Mouse (Mus musculus) heart, adult 11 months (tissue): ENCODE measurements at regions not wholly inside any gene's neighbourhood (a gene's known extent, or its start where the extent isn't known, plus 50 kb on each side); places are given as distances from the start of the nearest gene placed in this dataset.

ENCODE experiments used
- DNase-seq: peaks from one replicate; pipeline ENCODE4 v3.0.0; 2022

DNA sequence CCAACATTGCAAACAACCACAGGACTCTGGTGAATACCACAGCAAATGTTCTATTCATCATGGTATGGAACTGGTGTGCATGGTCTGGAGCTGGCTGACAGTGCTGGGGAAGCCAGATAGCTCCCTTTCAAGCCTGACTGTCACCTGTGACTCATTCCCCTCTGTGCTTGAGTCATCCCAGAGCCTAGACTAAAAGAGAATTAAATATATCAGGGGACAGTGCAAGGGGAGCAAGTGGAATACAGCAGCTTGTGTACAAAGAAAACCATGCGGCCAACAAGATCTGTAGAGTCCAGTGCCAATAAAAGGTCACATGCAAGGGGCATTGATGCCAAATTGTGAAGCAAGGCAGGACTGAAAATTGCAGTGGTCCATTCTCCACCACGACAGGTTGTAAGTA lies 117.7 kb downstream of the Pah start:
- peak; percentile 85 for DNase-seq

DNA sequence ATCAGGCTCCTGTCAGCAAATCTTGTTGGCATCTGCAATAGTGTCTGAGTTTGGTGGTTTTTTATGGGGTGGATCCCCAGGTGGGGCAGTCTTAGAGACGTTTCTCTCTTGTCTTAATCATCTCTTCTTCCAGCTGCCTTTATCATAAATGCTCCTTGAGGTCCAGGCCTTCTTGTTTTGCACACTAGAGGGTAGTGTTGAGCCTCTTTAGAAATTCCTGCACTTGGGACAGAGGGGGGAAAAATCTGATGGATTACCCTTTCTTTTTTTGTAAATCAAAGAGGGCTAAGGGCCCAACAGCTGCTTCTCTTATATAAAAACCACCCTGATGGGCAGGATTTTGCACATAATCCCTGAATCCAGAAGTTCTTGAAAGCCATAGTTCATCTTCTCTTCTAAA lies 127.5 kb downstream of the Pah start:
- DNase-seq: no peak

DNA sequence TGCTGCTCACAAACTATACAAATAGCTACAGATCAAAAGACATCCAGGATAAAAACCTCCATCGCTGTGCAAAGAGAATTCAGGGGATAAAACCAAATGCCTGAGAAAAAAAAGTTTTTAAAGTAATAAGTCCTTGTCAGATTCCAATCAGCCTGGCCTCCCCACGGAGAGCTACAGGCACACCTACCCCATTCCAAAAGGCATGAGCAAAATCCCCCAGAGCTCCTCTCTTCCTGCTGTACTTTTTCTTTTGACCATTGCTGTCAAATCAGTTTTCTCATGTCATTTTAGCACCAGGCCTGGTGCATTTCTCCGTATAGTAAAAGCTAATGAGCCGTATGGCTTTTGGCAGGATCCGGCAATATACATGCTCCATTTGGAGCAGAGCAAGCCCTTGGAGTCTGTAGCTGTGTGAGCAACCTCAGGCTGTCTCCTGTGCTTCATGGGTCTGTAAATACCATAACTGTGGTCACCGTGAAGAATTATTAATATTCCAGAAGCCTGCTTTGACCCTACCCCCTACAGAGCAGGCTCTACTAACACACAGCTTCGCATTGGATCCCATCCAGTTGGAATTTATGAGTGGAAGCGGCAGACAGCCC lies 130.6 kb downstream of the Pah start:
- DNase-seq: no peak

DNA sequence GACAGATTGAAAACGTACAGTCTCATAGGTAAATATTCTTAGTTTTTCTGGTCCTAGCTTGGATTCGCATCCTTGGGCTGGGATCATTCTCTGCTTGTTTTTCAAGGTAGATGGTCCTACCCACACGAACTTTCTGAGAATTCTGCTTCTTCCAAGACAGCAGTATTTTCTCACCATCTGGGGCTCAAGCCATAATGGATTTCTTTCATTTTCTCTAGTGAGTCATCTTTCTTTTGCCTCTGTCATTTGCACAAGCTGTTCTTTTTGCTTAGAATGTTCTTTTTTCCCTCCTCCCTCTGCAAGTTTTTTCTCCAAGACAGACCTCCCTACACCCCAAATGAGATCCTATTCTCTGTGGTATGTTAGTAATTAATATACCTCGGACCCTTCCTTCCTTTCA lies 132.5 kb downstream of the Pah start:
- no peak for DNase-seq

DNA sequence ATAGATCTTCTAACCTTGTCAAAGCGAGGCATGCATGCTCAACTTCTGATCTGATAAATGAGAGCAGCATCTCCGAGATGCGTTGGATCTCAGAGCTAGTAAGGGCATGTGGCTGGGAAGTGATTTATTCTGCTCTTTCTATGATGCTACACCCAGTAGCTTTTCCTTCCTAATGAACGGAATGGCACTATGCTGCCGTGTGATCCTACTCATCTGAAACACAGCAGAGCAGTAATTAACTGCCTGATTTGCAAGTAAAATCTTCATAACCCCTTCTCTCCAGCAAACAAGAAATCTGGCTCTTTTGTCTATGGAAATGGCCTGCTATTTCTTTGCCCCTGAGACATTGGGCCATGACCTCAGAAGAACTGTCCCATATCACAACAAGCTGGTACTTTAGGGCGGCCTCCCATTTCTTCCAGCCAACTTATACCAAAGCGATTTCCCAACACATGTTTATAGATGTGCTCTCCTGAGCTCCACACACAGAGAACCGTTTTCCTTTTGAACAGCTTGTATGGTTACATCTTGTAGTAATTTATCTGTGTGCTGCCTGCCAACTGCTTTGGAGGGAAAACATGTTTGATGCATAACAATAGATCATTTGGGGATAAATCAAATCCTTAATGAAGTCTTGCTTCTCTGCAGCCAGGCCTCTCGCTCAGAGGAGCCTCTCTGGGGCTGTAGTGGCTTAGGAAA lies 144.6 kb downstream of the Pah start:
- DNase-seq: peak; percentile 91

DNA sequence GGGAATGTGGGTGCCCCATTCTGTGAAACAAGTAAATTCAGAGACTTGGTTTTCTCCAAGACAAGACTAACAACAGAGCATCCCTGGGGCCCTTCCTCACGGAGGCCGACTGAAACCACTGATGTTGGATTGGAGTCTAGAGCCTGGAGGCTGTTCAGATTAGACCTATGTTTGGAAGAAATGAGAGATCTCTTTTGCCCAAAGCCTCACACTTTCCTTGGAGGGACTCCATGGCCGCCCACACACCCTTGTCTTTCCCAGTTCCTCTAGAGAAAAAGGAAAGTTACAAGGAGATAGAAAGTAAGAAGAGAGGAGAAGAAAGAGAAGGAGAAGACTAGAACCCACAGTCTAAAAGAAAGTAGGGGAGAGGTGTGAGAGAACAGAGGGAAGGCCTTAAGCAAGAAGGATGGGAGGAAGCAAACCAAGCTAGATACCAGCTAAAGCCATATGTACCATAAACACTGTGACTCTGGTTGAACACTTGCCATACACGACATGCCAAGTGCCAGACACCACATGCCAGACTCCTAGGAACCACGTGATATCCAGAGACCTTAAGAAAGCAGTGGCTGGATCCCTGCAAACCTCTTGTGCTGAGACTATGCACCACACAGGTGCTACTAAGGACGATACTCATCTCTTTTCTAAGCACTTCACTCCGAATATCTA lies 145.3 kb downstream of the Pah start:
- peak; percentile 93 for DNase-seq

DNA sequence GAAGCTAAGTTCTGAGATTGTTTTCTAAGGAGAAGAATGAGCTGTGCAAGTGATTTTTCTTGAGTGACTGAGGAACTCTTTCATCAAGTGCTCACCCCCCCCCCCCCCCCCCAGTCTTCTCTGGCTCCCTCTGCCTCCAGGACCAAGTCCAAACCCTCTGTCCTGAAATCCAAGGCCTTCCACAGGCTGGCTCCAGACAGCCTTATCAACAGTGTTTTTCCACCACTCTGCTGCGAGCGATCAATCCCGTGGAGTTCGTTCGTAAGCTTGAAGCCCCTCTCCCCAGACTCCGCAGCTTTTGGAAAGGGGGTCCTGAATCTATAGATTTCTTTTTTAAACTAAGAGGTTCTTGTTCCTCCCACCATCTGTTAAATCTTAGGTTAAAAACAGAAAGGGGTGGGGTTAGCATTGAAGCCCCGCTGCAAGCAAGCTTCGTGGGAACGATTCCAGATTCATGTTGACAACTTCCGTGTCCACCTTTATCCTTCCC lies 146.1 kb downstream of the Pah start:
- peak; percentile 93 for DNase-seq

DNA sequence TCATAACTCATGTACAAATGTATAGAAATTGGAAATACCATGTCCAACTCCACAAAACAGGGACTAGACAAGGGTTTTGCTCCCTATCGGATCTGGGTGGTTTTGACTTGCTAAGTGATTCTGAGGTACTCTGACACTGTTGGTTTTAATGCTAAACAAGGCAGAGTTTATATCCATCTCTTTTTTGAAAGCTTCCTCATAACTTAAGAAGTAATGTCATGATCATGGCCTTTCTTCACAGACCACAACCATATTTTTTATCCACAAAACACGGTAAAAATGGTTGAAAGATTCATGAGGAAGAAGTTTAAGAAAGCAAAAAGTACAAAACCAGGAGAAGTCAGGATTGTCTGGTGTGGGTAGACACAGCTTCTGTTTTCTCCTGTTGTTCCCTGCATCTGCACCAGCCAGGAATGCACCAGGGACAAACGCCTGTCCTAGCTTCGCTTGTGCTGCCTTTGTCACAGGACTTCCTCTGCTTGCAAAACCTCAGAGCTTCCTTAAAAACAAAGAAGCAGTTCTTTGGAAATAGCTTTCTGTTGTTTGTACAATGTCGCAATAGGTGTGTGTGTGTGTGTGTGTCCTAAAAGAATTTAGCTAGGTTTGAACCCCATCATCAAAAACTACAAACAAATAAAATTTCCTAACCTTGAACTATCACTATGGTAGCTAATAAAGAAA lies 153.3 kb downstream of the Pah start:
- peak; percentile 92 for DNase-seq

DNA sequence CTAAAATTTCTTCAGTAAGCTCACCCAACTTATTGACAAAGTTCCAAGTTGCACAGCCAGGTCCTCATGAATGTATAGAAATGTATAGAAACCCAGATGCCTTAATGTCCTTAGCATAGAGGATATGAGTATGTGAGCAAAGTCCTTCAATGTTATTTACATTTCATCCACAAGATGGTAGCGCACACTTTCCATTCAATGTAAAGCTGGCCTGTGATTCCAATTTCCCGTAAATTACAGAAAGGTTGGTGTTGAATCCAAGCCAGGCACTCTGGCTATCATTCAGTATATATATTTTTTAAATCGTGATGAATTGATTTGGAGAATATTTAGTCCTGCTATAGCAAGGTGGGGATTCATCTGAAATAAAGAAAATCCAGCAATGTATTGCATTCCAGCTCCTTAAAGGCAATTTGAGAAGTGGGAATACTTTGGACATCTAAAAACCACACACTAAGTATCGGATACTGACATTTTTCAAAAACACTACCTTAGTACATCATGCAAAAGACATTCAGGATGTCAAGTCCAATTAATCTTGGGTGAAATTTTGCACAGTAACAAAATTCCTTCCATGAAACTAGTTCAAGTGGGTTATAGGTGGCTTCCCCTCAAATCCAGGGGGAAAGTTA lies 154.6 kb downstream of the Pah start:
- DNase-seq: no peak

DNA sequence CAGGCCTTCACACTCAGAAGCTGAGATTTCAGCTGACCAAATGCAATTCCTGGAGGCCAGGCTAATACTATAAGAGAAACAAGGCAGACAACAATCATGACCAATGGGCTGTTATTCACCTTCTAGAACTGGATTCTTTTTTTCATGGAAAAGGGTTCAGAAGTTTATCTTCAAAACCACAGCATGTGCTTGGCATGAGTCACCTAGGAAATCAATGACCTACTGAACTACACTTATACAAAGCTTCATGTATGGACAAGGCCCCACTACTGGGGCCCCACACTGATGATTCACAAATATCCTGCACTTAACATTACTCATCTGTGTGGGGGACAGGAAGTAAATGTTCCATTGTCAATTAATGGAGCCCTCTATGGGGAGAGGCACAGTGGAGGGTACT lies 157.4 kb downstream of the Pah start:
- no peak for DNase-seq

DNA sequence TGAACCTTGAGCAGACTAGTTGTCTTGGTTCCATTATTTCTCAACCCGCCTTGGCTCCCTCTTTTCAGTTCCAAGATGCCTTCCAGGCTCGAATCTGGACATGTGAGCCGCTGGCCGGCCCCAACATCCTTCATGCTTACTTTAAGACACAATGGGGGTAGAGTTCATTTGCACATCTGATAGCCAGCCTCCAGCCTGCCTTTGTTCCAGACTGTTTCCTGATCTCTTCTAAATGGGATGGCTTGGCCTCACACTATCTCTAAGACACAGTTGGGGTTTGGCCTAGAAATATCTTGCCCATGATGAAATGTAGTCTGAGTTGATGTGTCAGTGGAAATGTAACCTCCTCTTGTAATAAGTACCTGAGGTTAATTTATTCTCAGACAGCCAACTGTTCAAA lies 164.7 kb downstream of the Pah start:
- DNase-seq: no peak

DNA sequence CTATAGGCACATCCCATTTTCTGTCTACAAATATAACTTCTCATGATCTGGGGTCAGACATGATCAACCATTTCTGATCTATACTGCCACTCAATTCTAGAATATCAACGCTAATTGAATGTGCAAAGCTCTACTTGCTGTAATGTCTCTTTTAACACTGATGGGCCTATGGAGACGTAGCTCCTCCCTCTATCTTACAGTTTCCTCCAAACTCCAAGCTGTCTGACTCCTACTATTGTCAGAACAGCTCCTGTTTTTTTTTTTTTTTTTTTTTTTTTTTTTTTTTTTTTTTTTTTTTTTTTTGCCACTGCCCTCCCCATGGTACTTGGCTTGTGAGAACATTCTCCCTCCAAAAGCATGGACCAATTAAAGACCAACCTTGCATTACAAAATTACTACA lies 165.2 kb downstream of the Pah start:
- no peak for DNase-seq

DNA sequence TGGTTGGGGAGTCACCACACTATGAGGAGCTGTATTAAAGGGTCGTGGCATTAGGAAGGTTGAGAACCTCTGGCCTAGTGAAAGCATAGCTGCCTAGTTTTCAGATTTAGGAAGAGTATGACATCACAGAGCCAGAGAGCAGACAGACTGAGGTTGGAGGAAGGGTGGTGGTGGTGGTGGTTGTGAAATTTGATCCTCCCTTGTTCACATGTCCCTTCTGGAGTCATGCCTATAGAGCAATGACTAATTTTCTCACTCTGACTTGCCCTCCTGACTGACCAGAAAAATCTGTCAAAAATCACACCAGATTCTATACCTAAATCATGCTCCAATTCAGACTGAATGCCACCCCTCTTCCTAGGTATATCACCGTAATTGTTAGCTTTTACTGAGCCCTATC lies 166.2 kb downstream of the Pah start:
- no peak for DNase-seq

DNA sequence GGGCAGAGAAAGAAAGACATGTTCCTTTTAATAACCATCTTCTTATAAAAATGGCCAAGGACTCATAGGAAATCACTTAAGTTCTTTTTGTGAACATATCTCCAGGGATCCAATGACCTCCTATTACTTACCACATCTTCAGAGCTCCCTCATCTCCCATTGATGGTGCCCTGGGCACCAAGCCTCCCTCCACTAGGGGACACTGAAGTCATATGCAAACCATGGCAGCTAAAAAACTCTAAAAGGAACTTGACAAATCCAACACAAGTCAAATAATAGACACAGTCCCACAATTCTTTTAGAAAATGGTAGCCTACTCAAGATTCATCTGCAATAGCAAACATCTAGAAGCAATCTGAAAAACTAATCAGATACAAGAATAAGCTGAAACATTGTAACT lies 167.2 kb upstream of the Igf1 start:
- DNase-seq: no peak

DNA sequence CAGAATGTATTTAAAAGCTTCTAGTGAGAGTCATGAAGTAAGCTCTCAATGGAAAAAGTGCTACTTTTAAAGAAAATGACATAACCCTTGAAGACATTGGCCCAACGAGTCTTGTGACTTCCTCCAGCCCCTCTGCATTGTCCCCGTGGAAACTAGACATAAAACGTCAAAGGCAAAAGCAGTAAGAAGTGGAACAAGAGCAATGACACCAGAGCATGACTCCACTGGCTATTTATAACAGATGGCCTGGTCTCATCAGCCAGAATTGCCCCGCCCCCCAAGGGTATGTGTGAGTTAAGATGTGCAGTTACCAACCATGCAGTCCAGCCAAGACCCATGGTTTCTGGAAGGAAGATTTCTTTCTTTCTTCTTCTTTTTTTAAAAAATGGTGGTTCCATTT lies 161.6 kb upstream of the Igf1 start:
- DNase-seq: peak; percentile 91

DNA sequence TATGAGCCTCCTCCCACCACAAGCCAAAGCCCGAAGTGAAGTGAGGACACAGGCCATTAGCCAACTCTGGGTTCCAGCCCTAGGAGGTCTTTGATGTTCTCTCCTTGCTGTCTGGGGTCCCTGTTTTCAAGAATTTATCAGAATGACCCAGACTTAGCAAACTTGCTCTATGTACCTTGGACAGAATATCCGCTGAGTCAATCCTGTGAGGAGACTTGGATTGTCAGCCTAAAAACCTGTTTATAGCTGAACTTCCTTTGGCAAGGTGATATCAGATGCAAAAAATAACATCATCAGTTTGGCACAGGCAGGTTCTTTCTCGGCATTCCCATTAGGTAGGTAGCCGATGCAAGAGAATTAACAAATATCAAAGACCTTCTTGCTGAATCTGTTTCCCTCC lies 146.9 kb upstream of the Igf1 start:
- no peak for DNase-seq

DNA sequence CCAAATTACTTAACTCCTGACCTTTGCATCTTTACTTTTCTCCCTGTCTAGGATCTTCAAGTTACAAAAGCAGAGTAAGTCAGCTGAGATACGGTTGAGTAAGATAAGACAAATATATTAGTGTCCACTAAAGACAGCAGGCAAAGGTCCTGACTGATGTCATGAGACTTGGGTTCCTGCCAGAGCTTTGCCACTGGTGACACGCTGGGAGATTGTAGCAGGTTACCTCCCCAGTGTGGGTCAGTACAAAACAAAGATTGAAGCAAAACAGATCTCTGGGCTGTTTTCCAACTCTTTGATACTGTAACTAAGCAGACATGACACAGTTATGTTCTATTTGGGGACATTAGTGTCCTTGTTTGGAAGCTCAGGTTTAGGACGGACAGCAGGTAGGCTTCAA lies 146.3 kb upstream of the Igf1 start:
- DNase-seq: peak; percentile 91

DNA sequence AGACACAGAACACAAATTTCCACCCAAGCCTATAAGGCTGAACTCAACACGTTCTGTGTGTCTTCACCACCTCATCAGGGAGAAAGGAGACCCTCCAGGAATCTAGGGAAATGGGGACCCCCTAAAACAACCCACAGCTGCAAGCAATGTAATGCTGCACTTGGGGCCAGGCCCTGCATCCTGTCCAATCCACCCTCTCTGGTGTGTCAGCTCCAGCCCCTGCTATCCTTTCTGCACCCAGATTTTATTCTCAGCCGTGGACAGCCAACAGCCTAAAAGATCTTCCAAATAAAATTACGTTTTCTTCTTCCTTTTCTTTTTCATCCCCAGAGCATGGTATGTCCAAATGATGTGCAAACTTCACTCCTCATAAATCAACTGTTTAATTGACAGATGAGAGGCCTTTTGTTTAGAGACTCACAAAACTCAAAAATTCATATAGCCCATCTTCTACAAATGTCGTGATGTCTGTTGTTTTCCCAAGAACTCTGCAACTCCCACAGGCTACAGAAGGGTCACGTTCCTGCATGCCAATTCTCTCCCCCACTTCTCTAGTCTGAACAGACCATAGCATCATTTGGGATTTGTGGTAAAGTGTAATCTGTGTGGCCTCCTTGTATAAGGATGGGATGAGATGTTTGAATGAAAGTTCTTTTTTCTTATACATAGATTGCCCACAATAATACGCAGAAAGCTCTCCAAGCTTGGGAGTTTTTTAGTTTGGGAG lies 142.0 kb upstream of the Igf1 start:
- no peak for DNase-seq

DNA sequence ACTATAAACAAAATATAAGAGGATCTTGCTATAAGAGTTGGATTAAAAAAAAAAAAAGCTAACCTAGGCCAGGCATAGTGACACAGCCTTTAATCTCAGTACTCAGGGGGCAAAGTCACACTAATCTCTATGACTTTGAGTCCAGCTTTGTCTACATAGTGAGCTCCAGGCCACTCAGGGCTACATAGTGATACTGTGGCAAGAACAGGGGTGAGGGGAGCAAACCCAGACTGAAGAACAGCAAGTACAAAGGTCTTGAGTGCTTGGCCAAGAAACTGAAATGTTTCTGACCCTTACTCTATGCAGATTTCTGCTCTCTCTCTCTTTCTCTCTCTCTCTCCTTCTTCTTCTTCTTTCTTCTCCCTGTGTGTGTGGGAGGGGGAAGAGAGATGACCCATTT lies 140.9 kb upstream of the Igf1 start:
- no peak for DNase-seq

DNA sequence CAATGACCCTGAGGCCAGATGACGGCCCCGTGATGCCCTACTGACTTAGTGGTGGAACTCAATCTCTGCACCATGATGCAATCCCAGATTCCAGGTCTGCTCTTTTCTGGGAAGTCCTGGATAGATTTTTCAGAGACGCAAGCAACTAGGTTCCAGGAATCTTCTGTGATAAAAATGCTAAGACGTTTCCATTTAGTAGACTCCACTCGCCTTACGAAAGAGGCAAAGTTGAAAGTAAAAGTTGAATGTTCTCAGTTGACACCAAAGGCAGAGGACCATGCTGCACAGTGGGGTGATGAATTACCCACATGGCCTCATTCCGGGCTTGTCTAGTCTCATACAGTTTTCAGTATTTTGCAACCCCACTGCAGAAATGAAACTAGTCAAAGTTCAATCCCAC lies 139.6 kb upstream of the Igf1 start:
- no peak for DNase-seq

DNA sequence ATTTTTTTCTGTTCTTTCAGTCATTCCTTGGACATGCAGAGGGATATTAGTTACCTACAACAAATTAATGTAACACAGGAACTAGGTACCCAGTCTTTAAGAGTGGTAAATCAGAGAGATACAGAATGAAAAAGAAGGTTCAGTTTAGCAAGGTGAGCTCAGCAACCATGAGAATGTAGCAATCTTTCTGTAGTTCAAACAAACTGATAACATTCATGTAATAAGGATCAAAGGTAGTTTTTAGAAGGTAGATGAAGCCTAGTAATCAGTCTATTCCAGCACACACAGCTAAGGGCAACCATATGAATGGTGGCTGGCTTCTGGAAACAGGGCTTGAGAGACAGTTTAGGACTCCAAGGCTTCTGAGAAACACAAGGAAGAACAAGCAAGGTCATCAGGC lies 138.1 kb upstream of the Igf1 start:
- DNase-seq: no peak

DNA sequence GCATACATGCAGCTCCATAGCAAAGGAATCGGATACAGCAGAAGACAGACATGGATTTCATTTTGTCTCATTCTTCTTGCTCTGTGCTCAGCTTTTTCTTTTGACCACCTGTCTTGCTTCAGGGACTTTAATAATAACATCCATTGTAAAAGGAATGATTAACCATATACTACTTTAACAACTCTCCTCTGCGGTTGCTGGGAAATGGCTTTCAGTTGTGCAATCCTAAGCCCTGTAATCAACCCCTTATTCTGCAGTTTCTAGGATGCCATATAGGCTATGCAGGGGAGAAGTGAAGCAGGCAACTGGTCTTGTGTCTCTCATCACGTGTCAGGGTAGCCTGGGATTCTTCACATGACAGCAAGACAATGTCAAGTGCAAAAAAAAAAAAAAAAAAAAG lies 135.8 kb upstream of the Igf1 start:
- DNase-seq: no peak

DNA sequence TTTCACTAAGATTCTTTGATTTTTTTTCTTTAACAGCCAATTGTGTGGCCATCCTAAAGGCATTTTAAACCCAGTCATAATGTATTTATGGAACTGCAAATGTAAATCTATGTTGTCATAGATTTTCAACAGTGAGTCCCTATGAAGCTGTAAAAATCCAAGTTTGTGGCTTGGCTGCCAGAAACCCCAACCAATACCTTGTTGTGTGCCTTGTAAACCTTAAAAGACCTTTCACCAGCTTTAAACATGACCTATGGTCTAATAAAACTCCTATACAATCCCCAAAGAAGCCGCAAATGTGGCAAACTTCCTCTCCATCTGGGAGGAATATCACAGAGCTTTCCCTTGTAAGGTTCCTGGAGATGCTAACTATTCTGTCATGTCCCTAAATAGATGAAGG lies 125.4 kb upstream of the Igf1 start:
- no peak for DNase-seq
